Mouse (Mus musculus): ENCODE measurements around the gene Aym1.

DNA sequence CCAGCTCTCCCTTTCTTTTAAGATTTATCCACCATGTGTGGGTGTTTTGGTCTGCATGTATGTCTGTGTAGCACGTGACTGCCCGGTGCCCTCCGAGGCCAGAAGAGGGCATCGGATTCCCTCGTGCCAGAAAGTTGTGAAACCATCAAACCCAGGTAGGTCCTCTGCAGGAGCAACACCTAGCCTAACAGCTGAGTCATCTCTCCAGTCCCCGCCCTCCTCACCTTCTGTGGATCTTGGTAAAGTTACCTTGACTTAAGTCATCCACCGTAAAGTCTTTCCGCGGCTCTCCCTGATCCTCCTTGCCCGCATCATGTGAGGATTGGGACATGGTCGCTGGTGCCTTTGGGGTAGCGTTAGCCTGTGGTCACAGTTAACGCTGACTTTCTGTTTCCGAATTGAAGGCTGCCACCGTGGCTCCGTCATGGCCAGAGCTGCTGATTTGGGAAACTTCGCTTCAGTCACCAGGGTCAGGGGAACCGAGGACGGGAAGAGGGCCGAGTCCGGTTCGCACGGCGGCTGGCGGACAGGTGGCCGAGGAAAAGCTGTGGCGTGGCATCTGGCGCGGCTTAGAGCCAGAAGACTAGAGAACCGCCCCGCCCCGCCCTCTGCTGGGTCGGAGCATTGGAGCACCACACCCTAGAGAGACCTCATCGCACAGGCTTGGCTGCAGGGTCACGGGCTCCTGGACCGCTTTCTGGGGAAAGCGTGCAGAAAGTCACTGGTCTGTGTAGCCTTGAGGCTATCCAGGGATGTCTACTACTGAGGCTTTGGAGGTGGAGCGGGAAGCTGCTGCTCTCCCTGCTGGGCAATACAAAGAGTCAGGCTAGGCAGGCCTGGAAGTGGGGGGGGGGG is 33.1 kb upstream of the Aym1 start:
- TF ChIP-seq CTCF (IDR thresholded peaks at IDR 0.05; ENCODE audit: low read depth) (no peak), EP300 (IDR thresholded peaks at IDR 0.05; ENCODE audit: low read depth) (no peak)

Data from liver, embryonic 14.5 days (tissue).